Mouse (Mus musculus): ENCODE data around the gene Haus6.
A peak's percentile ranks its signal among the peaks of the same experiment; 100 is the strongest.
"Not testable (repeated sequence)": the region's sequence is repeated elsewhere in the genome, so short reads cannot be mapped to it uniquely, and the experiment has no call there.

Gene Haus6

DNA sequence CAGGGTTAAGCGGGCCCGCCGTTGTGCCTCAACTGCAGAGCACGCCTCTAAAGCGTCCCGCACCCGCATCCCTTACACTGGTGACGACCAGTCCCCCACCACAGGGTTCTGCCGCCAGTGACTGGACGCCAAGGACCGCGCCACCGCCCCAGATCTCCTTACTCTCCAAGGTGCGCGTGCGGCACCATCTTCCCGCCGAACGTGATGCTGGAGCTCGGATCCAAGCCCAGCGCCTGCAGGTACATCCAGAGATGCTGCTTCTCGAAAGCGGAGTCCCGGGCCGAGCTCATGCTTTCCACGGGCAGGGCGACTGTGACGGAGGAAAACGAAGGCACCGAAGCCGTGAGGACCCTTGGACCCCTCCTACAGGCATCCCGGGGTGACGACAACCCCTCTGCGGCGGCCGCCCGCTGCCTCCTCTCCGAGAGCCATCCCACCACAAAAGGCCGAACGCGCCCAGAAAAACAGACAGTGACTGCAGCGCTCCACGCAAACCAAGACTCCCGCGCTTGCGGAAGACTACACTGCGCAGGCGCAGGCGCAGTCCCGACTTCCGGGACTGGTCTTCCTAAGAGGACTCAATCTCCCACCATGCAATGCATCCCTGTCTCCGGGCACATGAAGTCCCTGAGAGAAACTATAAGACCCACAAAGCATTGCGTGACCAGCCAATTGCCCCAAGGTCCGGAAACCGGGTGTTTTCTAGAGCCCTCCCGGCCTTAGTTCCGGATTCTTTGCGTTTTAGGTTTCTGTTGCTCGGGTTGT is at the start of gene Haus6:
Gene Haus6, minus strand, starts transcription at position 532 of the 765 bp plus-strand sequence.
- peak; percentile 78 to 84 for DNase-seq (ENCODE audit: low spot score in 2 of 2)

GRCm38 (mm10) chr4:86657176-86657575 is 45.3 kb upstream of the Haus6 start:
- DNase-seq (ENCODE audit: low spot score in 2 of 2), result no peak

DNA sequence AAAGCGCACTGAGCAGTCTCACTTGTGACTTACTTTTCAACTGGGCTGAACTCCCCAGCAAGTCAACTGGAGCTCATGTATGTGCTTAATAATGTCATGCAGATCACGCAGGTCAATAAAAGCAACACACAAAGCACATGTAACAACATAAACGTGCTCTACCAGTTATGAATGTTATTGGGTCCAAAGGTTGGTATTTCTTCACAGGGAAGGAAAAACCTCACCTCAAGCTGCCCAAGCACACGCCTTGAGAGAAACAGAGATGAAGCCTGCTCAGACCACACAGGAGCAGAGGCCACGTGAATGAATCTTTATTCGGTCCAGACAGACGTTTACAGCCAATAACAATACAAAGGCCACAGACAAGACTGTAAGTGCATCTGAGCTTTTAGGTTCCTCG is 44.6 kb upstream of the Haus6 start:
- DNase-seq (ENCODE audit: low spot score in 2 of 2), result not testable (repeated sequence)

- DNase-seq (ENCODE audit: low spot score in 2 of 2), result no peak
These were observed 40.0 kb upstream of the Haus6 start for GRCm38 (mm10) chr4:86651686-86652384.

DNA sequence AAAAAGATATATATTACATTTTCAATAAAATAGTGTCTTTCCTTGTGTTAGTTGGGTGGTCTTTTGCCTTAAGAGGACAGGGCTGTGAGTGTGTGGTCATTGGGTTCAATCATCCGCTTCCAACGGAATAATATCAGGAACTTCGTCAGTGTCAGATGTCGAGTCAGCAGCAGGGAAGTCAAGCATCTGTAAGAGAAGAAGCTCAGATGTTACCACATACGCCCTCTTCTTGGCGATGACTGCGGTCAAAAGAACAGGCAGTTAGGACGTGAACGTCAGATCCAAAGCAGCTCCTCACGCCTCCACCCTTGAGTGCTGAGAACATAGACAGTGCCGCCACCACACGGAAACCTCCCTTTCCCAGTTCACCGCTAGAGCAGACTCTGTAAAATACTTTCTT is 36.5 kb upstream of the Haus6 start:
- DNase-seq (ENCODE audit: low spot score in 2 of 2), result not testable (repeated sequence)

- not testable (repeated sequence) for DNase-seq (ENCODE audit: low spot score in 2 of 2)
These were observed 25.7 kb upstream of the Haus6 start for GRCm38 (mm10) chr4:86637561-86637960.

GRCm38 (mm10) chr4:86634873-86635272 is 23.0 kb upstream of the Haus6 start:
- DNase-seq (ENCODE audit: low spot score in 2 of 2), result not testable (repeated sequence)

- DNase-seq (ENCODE audit: low spot score in 2 of 2), result not testable (repeated sequence)
These were observed 22.5 kb upstream of the Haus6 start for GRCm38 (mm10) chr4:86634312-86634711.

DNA sequence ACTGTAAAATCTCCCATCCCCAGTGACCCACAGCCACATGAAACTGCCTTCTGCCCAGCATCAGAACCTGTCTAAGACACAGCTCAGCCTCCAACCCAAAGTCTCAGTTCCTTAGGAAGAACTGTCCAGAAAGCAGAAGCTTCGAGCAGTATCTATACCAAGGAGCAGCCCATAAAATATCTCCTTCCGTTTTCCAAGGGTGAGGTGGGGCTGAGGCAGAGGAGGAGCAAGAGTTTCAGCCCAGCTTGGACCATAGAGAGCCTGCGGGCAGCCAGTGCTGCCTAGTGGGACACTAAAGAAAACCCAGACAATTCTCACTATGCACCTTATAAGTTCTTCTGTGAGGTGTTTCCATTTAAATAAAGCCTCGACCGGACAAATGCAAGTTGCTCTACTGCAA is 20.7 kb upstream of the Haus6 start:
- not testable (repeated sequence) for DNase-seq (ENCODE audit: low spot score in 2 of 2)

DNA sequence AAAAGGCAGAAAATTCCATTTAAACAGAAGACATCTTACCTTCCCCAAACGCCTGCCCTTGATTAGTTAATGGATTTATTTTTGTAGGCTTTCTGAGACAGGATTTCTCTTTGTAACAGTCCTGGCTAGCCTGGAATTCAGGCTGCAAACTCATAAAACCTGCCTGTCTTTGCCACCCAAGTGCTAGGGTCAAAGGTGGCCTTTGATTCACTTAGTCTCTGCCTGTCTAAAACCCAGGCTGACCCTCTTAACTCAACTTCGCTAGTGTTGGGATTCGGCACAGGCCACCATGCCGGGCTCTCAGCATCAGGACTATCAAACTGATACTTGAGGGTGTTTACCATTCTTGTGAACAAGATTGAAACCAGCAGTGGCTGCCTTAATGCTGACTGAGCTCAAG is 20.0 kb upstream of the Haus6 start:
- no peak for DNase-seq (ENCODE audit: low spot score in 2 of 2)

- DNase-seq (ENCODE audit: low spot score in 2 of 2), result not testable (repeated sequence)
These were observed 14.6 kb upstream of the Haus6 start for GRCm38 (mm10) chr4:86626496-86626895.

- DNase-seq (ENCODE audit: low spot score in 2 of 2), result no peak
These were observed 13.6 kb upstream of the Haus6 start for GRCm38 (mm10) chr4:86625463-86625862.

GRCm38 (mm10) chr4:86622532-86622931 is 10.7 kb upstream of the Haus6 start:
- not testable (repeated sequence) for DNase-seq (ENCODE audit: low spot score in 2 of 2)

GRCm38 (mm10) chr4:86622116-86622515 is 10.3 kb upstream of the Haus6 start:
- DNase-seq (ENCODE audit: low spot score in 2 of 2), result no peak

DNA sequence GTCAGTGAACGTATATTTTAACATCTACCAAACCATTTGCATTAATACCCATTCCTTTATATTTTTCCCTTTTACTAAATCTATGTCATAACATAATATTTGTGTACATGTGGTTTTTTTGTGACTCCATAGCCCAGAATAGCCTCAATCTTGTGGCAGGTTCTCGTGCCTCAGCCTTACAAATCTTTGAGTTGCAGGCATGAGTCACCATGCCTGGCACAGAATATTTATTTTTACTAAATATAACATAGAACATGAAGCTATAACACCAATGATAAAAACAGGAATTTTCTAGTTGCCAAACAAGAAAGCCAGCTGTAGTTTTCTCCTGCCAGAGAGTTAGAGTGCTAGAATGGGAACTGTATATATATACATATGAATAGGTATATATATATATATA is 8.7 kb upstream of the Haus6 start:
- no peak for DNase-seq (ENCODE audit: low spot score in 2 of 2)

DNA sequence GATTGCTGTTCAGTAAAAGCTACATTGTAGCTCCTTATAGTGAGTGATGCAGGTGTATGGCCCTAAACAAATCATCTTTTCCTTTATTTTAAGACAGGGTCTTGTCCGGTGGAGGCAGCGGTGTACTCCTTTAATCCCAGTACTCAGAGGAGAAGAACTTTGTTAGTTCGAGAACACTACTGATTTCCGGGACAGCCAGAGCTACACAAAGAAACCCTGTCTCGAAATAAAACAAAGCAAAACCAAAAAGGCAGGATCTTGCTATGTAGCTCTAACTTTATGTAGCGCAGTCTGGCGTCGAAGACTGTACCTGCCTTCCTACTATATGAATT is 400 bp upstream of the Haus6 start:
- no peak for DNase-seq (ENCODE audit: low spot score in 2 of 2)

- DNase-seq (ENCODE audit: low spot score in 2 of 2), result no peak
These were observed 20.6 kb downstream of the Haus6 start for GRCm38 (mm10) chr4:86591304-86591703.

DNA sequence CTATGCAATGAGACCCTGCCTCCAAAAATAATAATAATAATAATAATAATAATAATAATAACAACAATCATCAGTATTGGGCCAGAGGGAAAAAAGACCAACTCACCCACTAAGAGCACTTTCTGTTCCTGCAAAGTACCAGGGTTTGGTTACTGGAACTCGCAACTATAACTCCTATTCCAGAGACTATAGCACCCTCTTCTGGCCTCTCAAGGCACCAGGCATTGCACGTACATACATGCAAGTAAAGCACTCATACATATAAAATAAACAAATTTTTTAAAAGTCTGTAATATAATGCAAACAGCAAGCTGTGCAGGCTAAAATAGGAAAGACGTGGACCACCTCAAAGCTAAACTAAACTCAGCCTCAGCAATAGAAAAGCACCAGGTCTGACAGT is 23.6 kb downstream of the Haus6 start:
- peak in 1 of 2 experiments; percentile 37 for DNase-seq (ENCODE audit: low spot score in 2 of 2)

DNA sequence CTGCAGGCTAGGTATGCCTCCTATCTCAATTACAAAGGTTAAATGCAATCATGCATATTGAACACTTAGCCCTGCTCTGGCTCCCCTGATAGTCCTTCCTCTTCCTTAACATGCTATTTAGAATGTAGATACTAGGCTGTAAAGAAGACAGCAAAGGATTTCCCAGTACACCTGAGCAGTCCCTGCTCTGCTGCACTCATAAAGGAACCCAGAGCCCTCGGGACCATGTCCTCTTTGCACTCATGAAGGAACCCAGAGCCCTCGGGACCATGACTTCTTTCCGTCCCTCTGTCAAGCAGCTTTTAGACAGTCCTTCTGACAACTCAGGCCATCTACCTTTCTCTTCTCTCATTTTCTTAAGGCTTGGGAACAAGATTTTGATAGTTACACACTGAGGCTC is 31.3 kb downstream of the Haus6 start:
- no peak for DNase-seq (ENCODE audit: low spot score in 2 of 2)

- no peak for DNase-seq (ENCODE audit: low spot score in 2 of 2)
These were observed 31.8 kb downstream of the Haus6 start for GRCm38 (mm10) chr4:86580056-86580455.

DNA sequence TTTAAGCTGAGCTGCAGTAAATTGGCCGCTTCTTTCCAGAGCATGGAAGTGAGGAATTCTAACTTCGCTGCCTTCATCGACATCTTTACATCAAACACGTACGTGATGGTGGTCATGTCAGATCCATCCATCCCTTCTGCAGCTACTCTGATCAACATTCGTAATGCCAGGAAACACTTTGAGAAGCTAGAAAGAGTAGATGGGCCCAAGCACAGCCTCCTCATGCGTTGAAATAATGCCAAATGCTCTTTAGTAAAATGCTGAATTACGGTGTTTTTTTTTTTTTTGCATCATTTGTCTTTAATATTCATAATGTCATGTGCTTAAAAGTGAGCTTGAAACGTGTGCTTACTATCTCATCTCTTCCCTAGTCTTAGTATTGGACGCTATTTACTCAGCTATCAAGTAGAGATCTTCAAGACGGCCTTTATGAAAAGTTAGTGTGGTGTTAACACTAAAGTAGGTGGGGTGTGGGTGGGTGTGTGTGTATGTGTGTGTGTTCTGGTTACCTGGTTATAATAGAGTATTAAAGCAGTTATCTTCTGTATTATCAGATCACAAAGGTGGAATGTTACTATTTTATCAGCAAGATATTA is 35.1 kb downstream of the Haus6 start:
- no peak for DNase-seq (ENCODE audit: low spot score in 2 of 2)

DNA sequence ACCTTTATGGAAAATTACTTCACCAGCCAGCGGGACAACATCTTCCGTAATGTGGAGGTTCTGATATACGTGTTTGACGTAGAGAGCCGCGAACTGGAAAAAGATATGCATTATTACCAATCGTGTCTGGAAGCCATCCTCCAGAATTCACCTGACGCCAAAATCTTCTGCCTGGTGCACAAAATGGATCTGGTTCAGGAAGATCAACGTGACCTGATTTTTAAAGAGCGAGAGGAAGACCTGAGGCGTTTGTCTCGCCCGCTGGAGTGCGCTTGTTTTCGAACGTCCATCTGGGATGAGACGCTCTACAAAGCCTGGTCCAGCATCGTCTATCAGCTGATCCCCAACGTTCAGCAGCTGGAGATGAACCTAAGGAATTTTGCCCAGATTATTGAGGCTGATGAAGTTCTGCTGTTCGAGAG is 35.7 kb downstream of the Haus6 start:
- peak in 1 of 2 experiments; percentile 8 for DNase-seq (ENCODE audit: low spot score in 2 of 2)

Data from spleen, postnatal 14 days (tissue).